Mouse (Mus musculus): ENCODE results near the gene Bhlhe23.

Gene Bhlhe23

DNA sequence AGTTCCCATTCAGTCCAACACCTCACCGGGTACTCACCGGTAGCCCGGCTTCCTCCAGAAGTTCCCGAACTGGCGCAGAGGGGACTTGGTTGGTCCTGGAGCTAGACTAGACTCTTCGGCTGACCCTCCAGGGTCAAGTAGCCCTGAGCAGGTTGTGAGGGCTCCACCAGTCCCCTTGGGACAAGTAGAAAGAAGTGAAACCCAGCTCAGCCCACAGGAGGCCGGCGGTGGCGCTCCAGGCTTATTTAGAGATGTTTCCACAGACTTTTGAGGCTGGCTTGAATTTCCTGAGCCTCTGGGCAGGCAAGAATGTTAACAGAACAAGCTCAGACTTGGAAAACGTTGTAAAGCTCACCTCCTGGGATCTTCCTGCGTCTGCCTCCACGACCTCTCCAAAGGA lies 1.5 kb downstream of the Bhlhe23 start:
- DNase-seq (ENCODE audit: low spot score in 2 of 2) = no peak

DNA sequence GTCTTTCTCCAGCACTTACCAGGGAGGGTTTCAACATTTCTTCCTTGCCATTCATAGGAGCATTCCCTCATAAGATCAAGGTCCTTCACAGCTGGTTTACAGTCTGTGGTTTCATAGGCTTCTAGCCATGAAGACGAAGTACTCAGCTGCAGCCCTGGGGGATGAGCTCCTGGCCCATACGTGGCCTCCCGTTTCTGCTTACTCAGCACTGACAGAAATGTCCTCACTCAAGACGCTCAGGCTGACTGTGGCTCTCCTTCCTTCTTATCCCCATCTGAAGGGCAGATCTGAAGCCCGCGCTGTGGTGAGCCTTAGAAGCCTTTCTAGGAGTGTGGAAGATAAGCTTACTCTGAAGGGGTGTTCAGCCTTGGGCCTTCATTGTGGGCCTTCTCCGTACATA lies 11.0 kb downstream of the Bhlhe23 start:
- DNase-seq (ENCODE audit: low spot score in 2 of 2) = no peak

DNA sequence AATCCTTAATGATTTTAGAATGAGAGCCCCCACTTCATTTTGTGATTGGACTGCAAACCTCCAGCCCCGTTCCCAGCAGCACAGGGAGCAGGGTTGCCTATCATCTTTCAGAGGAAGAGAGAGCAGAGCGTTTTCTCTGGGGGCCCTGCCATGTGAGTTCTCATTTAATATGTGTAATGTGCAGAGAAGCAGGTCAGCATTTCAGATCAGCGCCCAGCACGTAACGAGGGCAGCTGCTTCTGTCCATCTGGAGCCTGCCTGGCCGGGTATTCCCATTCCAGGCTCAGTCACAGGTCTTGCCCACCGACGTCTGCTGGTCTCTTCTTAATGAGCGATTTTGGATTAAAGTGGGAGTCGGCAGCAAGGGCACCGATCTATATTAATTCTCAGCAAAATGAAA lies 11.7 kb downstream of the Bhlhe23 start:
- DNase-seq (ENCODE audit: low spot score in 2 of 2) = no peak

DNA sequence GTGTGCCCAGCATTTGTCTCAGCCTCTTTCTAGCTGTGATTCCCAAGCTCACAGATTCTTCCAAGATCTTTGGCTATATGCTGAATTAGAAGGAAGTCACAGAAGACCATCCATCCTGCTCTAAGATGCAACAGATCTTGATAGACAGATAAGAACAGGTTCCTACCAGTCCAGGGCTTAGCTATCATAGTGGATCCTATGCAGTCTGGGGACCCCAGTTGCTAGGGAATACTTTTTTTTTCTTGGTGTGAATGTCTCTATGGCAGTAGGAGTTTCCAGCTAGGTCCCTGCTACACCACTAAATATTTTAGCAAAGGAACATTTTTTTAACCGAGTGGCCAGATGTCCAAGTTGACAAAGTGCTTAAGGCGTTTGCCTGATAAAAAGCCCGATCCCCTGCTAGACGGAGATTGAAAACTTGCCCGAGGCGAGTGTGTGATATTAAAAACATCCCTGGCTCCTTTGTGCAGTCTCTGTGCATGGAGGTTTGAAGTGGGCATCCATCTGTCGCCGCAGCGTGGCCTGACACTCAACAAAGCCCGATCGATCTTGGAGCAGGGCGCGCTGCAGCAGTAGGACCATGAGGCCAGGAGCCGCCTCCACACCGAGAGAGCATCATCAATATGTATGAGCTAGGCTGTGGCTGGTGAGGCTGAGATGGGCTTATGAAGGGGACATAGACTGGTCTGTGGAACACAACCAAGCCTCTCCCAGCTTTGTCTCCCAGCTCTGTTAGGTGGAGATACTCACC lies 18.0 kb downstream of the Bhlhe23 start:
- DNase-seq (ENCODE audit: low spot score in 2 of 2) = no peak

DNA sequence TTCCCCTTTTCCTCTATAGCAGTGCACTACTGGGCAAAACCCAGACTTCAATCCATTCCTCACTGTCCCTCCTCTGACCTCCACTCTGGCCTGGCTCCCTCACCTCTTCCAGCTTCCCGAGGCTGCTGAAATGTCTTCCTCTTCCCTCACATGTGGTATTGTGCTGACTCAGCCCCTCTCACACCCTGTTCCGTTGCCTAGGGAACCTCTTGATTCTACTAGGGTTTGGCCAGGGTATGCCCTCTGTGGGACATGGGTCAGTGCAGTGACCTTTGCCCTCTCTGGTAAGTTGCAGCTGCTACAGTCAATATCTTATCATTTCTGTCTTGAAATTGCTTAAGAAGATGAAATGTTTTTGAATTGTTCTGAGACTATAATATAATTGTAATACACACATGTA lies 19.9 kb downstream of the Bhlhe23 start:
- DNase-seq (ENCODE audit: low spot score in 2 of 2) = no peak

DNA sequence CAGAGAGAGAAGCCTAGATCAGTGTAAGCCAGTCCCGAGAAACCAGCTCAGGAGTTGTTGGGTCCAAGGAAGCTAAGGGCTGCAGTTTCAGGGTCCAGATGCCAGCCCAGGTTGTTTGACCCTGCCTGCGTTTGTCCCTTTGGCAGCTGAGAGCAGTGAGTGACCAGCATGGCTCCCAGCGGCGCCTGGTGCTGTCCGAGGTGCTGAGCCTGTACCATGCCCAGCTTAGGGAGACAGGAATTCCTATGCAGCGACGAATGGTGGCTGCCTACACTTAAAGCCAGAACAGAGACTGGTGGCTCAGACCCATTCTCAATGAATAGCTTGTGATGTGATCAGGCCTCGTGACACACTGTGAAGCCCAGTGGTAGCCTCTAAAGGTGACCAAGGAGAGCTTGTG lies 20.8 kb downstream of the Bhlhe23 start:
- DNase-seq (ENCODE audit: low spot score in 2 of 2) = no peak

DNA sequence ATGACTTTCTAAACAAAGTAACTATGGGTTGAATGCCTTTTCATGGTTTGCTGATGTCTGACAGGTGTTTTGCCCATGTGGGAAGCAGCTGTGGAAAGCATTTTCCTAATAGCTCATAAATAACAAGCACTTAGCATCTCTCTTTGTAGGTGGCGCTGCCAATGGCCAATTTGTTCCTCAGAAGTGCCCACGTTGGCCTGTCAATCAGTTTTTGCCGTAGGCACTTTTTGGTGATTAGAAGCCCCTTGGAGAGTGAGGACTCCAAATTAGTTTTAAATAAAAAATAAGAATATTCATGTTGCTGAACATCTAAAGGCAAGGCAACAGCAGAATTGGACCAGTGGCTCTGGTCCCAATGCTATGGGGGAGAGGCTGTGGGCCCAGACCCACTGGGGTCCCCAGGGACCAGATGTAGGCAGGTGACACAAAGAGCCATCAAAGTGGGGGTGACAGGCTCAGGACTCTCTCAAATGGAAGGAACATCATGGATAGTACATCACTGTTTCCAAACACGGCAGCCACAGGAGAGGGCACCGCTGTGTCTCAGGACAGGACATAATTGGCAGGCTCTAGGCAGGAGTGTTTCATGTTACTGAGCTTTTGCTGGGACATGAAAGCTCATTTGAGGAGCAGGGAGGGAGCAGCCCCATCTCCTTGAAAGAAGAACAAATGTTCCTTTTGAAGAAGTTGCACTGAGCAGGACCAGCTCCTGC lies 21.6 kb downstream of the Bhlhe23 start:
- DNase-seq (ENCODE audit: low spot score in 2 of 2) = no peak

DNA sequence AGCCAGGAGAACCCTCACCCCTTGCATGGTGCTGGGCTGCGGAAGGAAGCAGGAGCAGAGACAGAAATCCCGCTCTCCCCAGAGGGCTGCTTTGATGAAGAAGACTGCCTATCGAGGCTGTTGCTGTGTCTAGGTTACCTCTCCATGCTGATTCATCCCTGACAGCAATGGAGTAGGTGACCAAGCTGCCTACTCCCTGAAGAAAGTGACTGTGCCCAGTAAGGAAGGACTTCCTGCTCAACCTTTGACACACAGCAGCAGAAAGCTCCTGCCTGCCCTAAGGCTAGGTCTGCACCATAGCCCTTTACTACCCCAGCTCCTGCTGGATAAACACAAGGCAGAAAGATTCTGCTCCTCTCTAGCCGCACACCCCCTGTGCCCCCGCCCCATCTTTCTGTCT lies 27.8 kb downstream of the Bhlhe23 start:
- DNase-seq (ENCODE audit: low spot score in 2 of 2) = no peak

DNA sequence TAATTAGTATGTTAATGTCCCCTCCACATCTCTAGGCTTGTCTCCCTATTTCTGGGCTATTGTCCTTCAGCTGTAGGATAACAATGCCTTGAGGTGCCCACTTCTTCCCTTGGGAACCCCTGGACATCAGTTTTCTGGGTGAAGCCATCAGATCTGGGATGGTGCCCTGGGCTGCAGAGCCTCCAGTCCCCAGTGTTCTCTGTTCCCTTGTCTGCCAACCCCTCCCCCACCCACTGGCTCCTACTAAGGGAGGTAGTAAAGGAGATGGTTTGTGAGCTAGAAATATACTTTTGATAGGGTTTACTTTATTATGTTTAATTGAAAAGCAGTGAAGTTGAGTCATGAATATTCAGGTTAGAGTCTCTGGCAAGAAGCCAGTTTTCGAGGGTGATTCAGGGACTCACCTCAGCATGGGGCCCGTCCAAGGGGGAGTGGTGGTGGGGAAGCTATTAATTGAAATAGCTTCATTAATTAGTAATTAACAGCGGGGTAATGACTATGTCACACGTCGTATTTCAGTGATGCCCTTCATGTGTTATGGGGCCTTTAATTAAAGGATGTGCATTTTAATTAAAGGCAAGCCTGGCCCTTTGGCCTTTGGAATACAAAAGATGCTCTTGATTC lies 30.0 kb downstream of the Bhlhe23 start:
- DNase-seq (ENCODE audit: low spot score in 2 of 2) = no peak

DNA sequence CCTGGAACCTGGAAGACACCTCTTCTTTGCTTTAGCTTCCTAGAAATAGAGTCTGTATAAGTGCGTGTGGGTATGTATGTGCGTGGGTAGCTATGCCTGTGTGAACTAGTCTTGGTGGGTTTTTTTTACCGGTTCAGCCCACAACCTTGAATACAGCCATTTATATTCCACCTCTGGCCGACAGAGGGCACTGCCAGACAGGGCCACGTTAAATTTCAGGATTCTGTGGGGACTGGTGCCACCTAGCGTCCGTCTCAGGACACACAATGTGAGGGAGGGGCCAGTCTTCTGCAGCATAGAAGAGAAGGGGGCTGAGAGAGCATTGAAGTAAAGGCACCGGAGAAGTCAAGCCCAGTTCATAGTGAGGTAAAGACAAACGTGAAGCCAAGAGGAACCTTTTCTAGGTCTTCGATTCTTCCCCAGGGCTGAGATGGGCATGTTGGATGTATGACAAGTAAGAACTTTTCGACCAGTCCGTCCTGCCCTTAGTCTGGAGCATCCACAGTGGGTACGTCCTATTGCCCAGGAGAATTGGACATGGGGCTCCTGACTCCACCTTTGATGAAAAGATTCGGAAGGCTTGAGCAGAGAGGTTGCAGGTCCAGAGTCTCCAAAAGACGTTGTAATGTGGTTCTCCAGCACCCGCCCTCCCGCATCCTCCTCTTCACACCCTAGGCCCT lies 31.3 kb downstream of the Bhlhe23 start:
- DNase-seq (ENCODE audit: low spot score in 2 of 2) = peak; percentile 77 to 85

DNA sequence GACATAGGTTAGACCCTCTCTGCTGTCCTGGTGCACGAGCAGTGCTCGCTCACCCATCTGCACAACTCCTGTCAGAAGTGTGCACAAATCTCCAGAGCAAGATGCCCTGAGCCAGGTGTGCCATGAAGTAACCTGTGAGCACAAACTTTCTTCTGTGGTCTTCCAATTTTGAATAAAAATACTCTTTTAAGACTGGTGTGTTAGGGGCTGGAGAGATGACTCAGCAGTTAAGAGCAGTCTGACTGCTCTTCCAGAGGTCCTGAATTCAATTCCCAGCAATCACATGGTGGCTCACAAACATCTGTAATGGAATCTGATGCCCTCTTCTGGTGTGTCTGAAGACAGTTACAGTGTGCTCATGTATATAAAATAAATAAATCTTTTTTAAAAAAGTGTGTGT lies 33.4 kb downstream of the Bhlhe23 start:
- no peak for DNase-seq (ENCODE audit: low spot score in 2 of 2)

DNA sequence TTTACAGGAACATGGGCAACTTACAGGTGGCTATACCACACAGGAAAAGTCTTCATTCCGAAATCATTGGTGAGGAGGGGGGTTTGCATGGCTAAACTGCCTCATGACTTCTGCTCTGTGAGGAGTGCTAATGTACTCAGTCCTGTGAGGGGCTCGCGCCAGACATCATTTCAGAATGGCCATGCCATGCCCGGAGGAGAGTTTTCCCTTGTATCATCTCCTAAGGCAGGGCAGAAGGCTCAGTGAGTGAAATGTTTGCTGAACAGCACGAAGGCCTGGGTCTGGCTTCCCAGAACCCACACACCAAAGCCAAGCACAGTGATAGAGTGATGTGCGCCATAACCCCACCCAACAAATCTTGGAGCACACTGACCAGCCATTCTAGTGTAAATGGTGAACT lies 33.9 kb downstream of the Bhlhe23 start:
- DNase-seq (ENCODE audit: low spot score in 2 of 2) = no peak

DNA sequence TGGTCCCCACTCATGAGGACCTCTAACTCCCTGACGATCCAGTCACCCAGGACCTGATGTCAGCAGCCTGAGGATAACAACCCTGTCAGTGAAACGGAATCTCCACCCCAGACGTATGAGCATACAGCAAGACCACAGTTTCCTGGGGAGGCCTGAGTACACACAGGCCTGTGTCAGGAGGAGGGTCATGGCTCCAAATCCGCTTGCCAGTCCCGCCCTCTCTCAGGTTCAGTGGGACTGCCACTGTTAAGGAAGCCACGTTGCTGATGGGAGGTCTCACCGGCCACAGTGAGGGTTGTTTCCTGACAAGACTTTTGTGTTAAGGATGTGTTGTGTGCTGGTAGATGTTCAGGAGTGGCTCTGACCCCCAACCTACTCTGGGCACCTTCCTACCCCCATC lies 35.3 kb downstream of the Bhlhe23 start:
- no peak for DNase-seq (ENCODE audit: low spot score in 2 of 2)

DNA sequence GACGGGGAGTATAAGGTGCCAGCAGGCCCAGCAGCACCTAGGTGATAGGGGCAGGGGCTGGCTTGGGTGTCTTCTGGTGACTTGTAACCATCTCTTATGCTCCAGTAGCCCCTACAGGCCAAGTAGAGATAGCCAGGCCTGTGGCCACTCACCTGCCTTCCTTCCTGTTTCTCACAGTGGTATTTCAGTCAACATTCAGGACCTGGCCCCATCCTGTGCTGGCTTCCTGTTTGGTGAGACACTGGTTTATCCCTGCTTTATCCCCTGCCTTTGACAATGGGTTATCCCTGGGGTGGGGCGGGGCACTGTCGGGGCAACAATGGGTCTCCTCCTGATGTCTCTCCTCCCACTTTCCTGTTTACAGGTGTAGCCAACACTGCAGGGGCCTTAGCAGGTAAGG lies 36.4 kb downstream of the Bhlhe23 start:
- no peak for DNase-seq (ENCODE audit: low spot score in 2 of 2)

DNA sequence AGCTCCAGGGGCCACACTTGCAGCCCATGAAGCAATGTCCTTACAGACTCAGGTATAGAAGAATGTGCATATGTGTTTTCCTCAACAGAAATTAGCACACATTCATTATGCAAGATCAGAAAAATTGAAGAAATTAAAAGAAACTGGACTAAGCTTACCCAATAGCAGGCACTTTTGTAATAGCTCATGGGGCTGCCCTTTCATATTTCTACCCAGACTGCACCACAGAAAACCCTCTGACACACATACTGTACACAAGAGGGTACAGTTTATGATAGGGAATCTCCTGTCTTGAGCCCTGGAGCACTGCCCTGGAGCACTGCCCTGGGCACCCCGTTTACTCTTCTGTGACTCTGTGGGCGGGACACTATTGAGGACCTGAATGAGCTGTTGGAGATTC lies 38.7 kb downstream of the Bhlhe23 start:
- no peak for DNase-seq (ENCODE audit: low spot score in 2 of 2)

DNA sequence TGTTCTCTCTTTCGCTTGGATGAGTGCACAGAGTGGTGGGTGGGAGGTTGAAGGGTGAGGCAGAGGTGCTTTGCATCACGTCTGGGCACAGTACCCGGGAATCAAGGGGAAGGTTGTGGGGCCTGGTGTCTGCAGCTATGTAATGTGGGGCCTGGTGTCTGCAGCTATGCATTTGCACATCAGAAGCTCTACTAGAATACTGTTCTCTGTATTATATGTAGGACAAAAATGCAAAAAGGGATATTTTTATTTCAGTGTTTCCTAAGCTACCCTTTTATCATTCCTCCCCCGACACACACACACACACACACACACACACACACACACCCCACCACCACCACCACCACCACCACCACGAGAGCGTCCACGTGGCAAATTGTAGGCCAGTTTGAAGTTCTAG lies 41.5 kb downstream of the Bhlhe23 start:
- no peak for DNase-seq (ENCODE audit: low spot score in 2 of 2)

DNA sequence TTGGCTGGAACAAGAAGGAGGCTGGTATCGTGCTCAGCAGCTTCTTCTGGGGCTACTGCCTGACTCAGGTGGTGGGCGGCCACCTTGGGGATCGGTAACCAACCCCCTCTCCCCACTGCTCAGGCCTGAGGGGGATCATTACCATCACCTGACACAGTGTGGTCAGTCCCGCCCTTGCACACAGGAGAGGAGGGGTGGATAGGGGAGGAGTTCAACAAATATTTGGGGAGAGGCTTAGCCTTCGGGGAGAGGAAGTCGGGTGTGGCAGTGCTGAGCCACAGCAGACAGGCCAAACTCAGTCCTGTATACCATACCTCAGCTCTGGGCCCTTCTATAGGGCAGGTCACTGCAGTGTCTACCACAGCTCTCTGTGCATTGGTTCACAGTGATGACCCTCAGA lies 44.7 kb downstream of the Bhlhe23 start:
- no peak for DNase-seq (ENCODE audit: low spot score in 2 of 2)

DNA sequence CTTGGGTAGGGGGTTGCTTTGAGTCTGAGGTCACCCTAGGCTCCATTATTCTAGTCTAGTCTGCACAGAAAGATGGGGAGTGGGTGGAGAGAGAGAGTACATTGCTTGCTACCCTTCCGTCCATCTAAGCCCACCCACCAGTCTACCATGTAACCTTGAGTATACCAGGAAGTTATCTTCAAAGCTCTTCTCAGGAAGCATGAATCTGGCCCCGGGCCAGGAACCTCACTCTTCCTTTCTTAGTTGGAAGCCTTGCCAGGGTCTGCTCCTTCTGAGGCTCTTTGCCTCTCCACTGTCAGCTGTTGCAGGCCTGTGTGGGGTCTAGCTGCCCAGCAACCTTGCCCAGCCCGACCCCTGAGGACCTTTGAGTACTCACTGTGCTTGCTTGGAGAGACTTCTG lies 45.7 kb downstream of the Bhlhe23 start:
- DNase-seq (ENCODE audit: low spot score in 2 of 2) = no peak

DNA sequence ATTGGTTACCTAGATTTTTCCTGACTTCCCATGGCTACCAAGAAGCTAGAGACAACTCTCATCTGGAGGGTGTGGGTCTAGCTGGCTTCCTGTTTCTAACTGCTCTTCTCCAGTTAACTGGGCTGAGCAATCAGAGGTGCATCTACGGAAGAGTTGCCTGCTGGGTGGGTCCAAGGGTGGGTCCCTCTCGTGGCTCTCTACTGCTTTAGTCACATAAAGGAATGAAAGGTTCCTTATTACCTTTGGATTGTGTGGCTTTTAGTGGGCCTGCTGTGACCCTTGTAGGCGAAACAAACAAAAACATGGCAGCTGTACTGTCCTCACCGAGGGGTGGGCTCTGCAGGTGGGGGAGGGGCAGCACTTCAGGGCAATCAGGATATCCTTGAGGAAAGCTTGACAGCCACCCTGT lies 49.1 kb downstream of the Bhlhe23 start:
- no peak for DNase-seq (ENCODE audit: low spot score in 2 of 2)

DNA sequence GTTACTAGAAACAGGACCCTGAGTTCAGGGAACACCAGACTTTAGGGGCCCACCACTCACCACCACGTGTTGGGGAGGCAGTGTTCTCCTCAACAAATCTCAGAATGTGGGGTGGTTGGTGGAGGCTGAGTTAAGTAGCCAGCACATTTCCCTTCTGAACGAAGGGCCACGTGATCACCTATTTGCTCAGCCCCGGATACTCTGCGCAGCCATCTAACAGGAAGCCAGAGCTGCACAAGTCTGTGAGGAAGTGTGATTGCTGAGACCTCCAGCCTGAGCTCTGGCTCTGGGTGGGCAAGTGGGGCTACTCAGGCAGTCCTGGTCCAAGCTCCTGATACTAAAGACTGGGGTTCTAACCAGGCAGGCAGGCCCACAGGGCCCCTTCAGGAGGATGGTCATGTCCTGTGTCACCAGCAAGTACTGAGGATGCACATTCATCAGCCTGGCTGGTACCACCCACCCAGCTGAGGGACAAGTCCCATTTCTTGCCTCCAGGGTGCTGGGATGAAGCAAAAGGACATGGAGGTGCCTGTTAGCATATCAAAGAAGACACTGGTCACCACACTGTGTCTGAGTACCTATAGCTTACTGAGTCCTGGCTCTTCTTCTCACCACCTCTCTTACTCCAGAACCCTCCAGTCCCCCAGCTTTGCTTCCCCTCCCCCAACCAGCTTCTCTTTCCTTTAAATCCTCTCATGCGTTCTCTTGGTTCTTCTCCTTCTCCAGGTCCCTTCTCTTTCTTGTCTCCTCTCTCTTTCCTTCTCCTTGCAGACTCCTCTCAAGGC lies 49.9 kb downstream of the Bhlhe23 start:
- DNase-seq (ENCODE audit: low spot score in 2 of 2) = peak; percentile 44 to 57

DNA sequence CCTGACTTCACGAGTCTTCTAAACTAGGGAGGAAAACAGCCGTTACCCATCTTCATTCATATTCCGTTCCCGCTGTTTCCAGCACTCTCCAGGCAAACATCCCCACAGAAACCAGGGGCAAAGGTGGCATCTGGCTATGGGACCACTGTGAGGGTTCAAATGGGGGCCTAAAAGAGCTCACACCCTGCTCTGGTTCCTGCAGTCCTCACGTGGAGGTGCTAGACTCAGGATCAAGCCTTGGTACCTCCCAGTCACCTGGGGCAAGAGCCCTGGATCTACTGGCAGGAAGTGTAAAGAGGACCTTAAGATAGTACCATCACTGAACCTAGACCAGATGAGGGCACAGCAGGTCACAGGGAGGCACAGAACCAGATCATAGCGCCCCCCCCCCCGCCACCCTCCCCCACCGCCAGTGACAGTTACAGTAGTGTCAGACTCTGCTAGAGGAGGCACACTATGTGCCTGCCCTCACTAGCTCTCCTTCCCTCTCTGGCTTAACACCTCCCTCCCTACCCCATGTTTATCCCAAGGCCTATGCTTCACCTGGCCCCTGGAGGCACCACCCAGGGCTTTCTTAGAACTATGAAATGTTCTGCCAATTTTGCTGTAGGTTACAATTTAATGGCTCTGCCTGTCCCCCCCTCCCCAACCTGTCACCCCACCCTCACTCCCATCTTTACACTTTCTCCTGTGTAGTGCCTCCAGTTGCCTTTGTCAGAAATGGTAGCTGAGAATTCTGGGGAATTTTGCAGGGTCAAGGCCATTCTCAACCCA lies 50.7 kb downstream of the Bhlhe23 start:
- no peak for DNase-seq (ENCODE audit: low spot score in 2 of 2)

Measured in spleen, postnatal 14 days (tissue).